Mouse (Mus musculus) thymus, adult 2 months (tissue): Measurements from ENCODE around the gene Pcbp3.

Source experiments
- CTCF ChIP-seq: fragments of 200-500 bp; IDR thresholded peaks from 2 replicates; pipeline ENCODE4 v1.5.1; 2012; ENCODE audit warnings: mild to moderate bottlenecking, control low read depth, low read length, moderate library complexity, borderline replicate concordance; ENCODE audit not compliant: control insufficient read depth, poor library complexity, insufficient read depth; ENCODE audit errors: extremely low read depth
- POLR2A ChIP-seq: fragments of 200-500 bp; IDR thresholded peaks from 2 replicates; pipeline ENCODE4 v1.6.1; 2012; ENCODE audit warnings: mild to moderate bottlenecking, low read length, control low read depth, moderate library complexity; ENCODE audit not compliant: control insufficient read depth, poor library complexity, insufficient read depth; ENCODE audit errors: extremely low read depth

DNA sequence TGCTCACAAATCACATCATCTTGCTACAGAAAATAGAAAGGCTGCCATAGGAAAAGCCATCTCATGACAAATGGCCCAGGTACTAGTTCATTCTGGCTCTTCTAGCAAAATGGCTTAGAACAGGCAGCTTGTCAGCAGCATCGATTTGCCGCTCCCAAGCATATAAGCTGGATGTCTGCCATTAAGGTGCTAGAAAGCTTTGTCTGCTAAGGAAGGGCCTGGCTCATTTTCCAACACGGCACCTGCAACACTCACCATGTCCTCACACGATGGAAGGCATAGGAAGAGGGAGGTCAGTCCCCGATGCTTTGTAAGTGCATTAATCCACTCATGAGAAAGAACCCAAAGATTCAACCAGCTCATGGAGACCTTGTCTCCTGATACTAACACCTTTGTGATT lies 182.5 kb downstream of the Pcbp3 start:
- TF ChIP-seq CTCF = no peak
- no peak for TF ChIP-seq POLR2A
